Mouse (Mus musculus) intestine, postnatal 0 days (tissue): ENCODE data around the gene Hist1h4h. TPM values are rescaled to one million over a fixed set of nuclear protein-coding genes. Genes with fewer than 3 reads are reported as not detected.

Experiments
- ATAC-seq: fragments of 200-750 bp; cut with Nextera tagmentation; 2 replicates; pipeline ENCODE4 v1.8.0; 2017; ENCODE audit warnings: mild to moderate bottlenecking, moderate TSS enrichment, moderate library complexity
- H3K27ac ChIP-seq: fragments of 300-500 bp; sonication (generic); 2 replicates; pipeline ENCODE4 v1.5.1; 2014; ENCODE audit warnings: mild to moderate bottlenecking, low read depth, low read length, moderate library complexity
- H3K27me3 ChIP-seq: fragments of 300-500 bp; sonication (generic); replicated peaks from 2 replicates; pipeline ENCODE4 v1.6.1; 2014; ENCODE audit warnings: low read length, mixed read lengths; ENCODE audit not compliant: control insufficient read depth, insufficient read depth
- H3K36me3 ChIP-seq: fragments of 300-500 bp; sonication (generic); 2 replicates; pipeline ENCODE4 v1.6.1; 2014; ENCODE audit warnings: mild to moderate bottlenecking, moderate library complexity; ENCODE audit not compliant: control insufficient read depth, insufficient read depth
- H3K4me1 ChIP-seq: fragments of 300-500 bp; sonication (generic); replicated peaks from 2 replicates; pipeline ENCODE4 v1.6.1; 2014; ENCODE audit warnings: antibody characterized with exemption, low read length, mixed read lengths; ENCODE audit not compliant: control insufficient read depth, insufficient read depth
- H3K4me2 ChIP-seq: fragments of 300-500 bp; sonication (generic); replicated peaks from 2 replicates; pipeline ENCODE4 v1.6.1; 2014; ENCODE audit warnings: low read depth, mild to moderate bottlenecking, moderate library complexity
- H3K4me3 ChIP-seq: fragments of 300-500 bp; sonication (generic); 2 replicates; pipeline ENCODE4 v1.5.1; 2014; ENCODE audit warnings: low read depth, low read length
- H3K9ac ChIP-seq: fragments of 300-500 bp; sonication (generic); 2 replicates; pipeline ENCODE4 v1.6.1; 2014; ENCODE audit warnings: mild to moderate bottlenecking, low read depth, low read length
- H3K9me3 ChIP-seq: fragments of 300-500 bp; sonication (generic); 2 replicates; pipeline ENCODE4 v1.6.1; 2016; ENCODE audit warnings: mixed run types; ENCODE audit not compliant: control insufficient read depth
- CTCF ChIP-seq: sonication (generic); IDR thresholded peaks from 2 replicates; pipeline ENCODE4 v1.5.1; 2016; ENCODE audit warnings: low read depth, mild to moderate bottlenecking, control low read depth, antibody characterized with exemption, moderate library complexity
- WGBS: fragments of 180-500 bp; shearing (Covaris S2); extraction: QIAGEN DNeasy Blood & Tissue Kit; methylation state at CpG from one replicate; pipeline ENCODE4 v1.1.7; 2014; 5-methylcytosine and 5-hydroxymethylcytosine counted together
- polyA plus RNA-seq: library from polyadenylated mRNA; unstranded; fragments of >200 nt; fragmentation: Nextera tagmentation; extraction: Ambion mirVana; gene quantifications from 2 replicates; pipeline ENCODE4 v1.2.1, GENCODE M21; 2015

Gene Hist1h4h
- 6.1 and 8.1 TPM in 2 replicates for polyA plus RNA-seq

- TF ChIP-seq CTCF: no peak
- Histone ChIP-seq H3K27ac (peak within 1 kb of the TSS; percentile 96), H3K9me3 (no peaks in the 10 kb centered on the region), H3K9ac (peak within 1 kb of the TSS; percentile 65), H3K27me3 (no peaks in the 10 kb centered on the region), H3K4me3 (peak within 1 kb of the TSS; percentile 49), H3K36me3 (no peaks in the 10 kb centered on the region), H3K4me2 (peak within 1 kb of the TSS; percentile 74), H3K4me1 (peaks cover 7% of the 10 kb centered on the region; the same call in 1 of the 2 replicates)
- peak; percentile 71 for ATAC-seq
- under 1% methylated on average over 53 of the region's 70 CpGs for WGBS
Measured at GRCm38 (mm10) chr13:23530901-23531875, at the start of gene Hist1h4h. TSS of gene Hist1h4h (plus strand) at chr13:23531050.

GRCm38 (mm10) chr13:23483153-23483552, 47.7 kb upstream of the Hist1h4h start:
- 95% methylated on average over 2 of the region's 2 CpGs for WGBS
- Histone ChIP-seq H3K36me3 (no peaks in the 10 kb centered on the region), H3K9ac (no peak overlapping the region), H3K9me3 (no peaks in the 10 kb centered on the region), H3K27me3 (no peaks in the 10 kb centered on the region), H3K27ac (no peak overlapping the region), H3K4me3 (no peak overlapping the region), H3K4me1 (no peaks in the 10 kb centered on the region), H3K4me2 (no peak overlapping the region)
- TF ChIP-seq CTCF: no peak
- no peak for ATAC-seq

- Histone ChIP-seq H3K27ac (no peak overlapping the region), H3K36me3 (no peaks in the 10 kb centered on the region), H3K4me1 (no peaks in the 10 kb centered on the region), H3K9ac (no peak overlapping the region), H3K4me2 (no peak overlapping the region), H3K27me3 (no peaks in the 10 kb centered on the region), H3K9me3 (no peaks in the 10 kb centered on the region), H3K4me3 (no peak overlapping the region)
- WGBS: 42% methylated on average over 5 of the region's 5 CpGs
- no peak for TF ChIP-seq CTCF
- no peak for ATAC-seq
Measured at GRCm38 (mm10) chr13:23485271-23485670, 45.6 kb upstream of the Hist1h4h start.

- no peak within 1 kb of the TSS for H3K9ac ChIP-seq
- no peaks in the 10 kb centered on the region for H3K27me3 ChIP-seq
- peak within 1 kb of the TSS; percentile 58 for H3K4me2 ChIP-seq
- H3K36me3 ChIP-seq: no peaks in the 10 kb centered on the region
- peak; percentile 91 for ATAC-seq
- no peaks in the 10 kb centered on the region for H3K4me1 ChIP-seq
- H3K27ac ChIP-seq: no peak within 1 kb of the TSS
- H3K4me3 ChIP-seq: peak within 1 kb of the TSS; percentile 22
- WGBS: 6% methylated on average over 13 of the region's 14 CpGs
- no peak for TF ChIP-seq CTCF
- no peaks in the 10 kb centered on the region for H3K9me3 ChIP-seq
Measured at GRCm38 (mm10) chr13:23488400-23489322, 42.2 kb upstream of the Hist1h4h start, which contains the start of gene Btn2a2. TSS of gene Btn2a2 (minus strand) at chr13:23488857.

- no peaks in the 10 kb centered on the region for H3K36me3 ChIP-seq
- no peak overlapping the region for H3K4me3 ChIP-seq
- H3K27me3 ChIP-seq: no peaks in the 10 kb centered on the region
- no peak overlapping the region for H3K9ac ChIP-seq
- H3K4me1 ChIP-seq: no peaks in the 10 kb centered on the region
- no peak overlapping the region for H3K4me2 ChIP-seq
- TF ChIP-seq CTCF: no peak
- WGBS: 58% methylated on average over 1 of the region's 1 CpGs
- no peak overlapping the region for H3K27ac ChIP-seq
- H3K9me3 ChIP-seq: no peaks in the 10 kb centered on the region
- no peak for ATAC-seq
Measured at GRCm38 (mm10) chr13:23490863-23491262, 40.0 kb upstream of the Hist1h4h start.

- Histone ChIP-seq H3K36me3 (no peaks in the 10 kb centered on the region), H3K4me3 (no peak overlapping the region), H3K27me3 (no peaks in the 10 kb centered on the region), H3K4me2 (no peak overlapping the region), H3K27ac (no peak overlapping the region), H3K9me3 (no peaks in the 10 kb centered on the region), H3K9ac (no peak overlapping the region), H3K4me1 (no peaks in the 10 kb centered on the region)
- TF ChIP-seq CTCF: no peak
- ATAC-seq: no peak
- 24% methylated on average over 1 of the region's 1 CpGs for WGBS
Measured at GRCm38 (mm10) chr13:23491263-23491662, 39.6 kb upstream of the Hist1h4h start.
